Mouse (Mus musculus) heart, embryonic 11.5 days (tissue): ENCODE results near the gene Fam104a. TPM values are rescaled to one million over a fixed set of nuclear protein-coding genes. Genes with fewer than 3 reads are reported as not detected.

Source experiments
- ATAC-seq: fragments of 200-750 bp; cut with Nextera tagmentation; replicated peaks from 2 replicates; pipeline ENCODE4 v1.8.0; 2017; ENCODE audit warnings: moderate library complexity; ENCODE audit not compliant: insufficient number of reproducible peaks, low FRiP score, low TSS enrichment
- H3K27ac ChIP-seq: fragments of 300-500 bp; sonication (generic); 2 replicates; pipeline ENCODE4 v1.5.1; 2014; ENCODE audit warnings: mild to moderate bottlenecking, low read depth, low read length
- H3K27me3 ChIP-seq: fragments of 300-500 bp; sonication (generic); 2 replicates; pipeline ENCODE4 v1.6.1; 2014; ENCODE audit warnings: mild to moderate bottlenecking, low read length, mixed read lengths; ENCODE audit not compliant: control insufficient read depth, insufficient read depth
- H3K36me3 ChIP-seq: fragments of 300-500 bp; sonication (generic); 2 replicates; pipeline ENCODE4 v1.6.1; 2014; ENCODE audit warnings: mild to moderate bottlenecking, low read length, moderate library complexity, mixed read lengths; ENCODE audit not compliant: control insufficient read depth, insufficient read depth
- H3K4me1 ChIP-seq: fragments of 300-500 bp; sonication (generic); 2 replicates; pipeline ENCODE4 v1.6.1; 2014; ENCODE audit warnings: low read length; ENCODE audit not compliant: control insufficient read depth, insufficient read depth
- H3K4me2 ChIP-seq: fragments of 300-500 bp; sonication (generic); 2 replicates; pipeline ENCODE4 v1.6.1; 2014; ENCODE audit warnings: mild to moderate bottlenecking, moderate library complexity
- H3K4me3 ChIP-seq: fragments of 300-500 bp; sonication (generic); 2 replicates; pipeline ENCODE4 v1.5.1; 2014; ENCODE audit warnings: low read depth, low read length
- H3K9ac ChIP-seq: fragments of 300-500 bp; sonication (generic); 2 replicates; pipeline ENCODE4 v1.6.1; 2014; ENCODE audit warnings: mild to moderate bottlenecking, low read depth, low read length, moderate library complexity
- H3K9me3 ChIP-seq: fragments of 300-500 bp; sonication (generic); replicated peaks from 2 replicates; pipeline ENCODE4 v1.6.1; 2016; ENCODE audit warnings: low read length; ENCODE audit not compliant: control insufficient read depth
- WGBS: fragments of 180-500 bp; shearing (Covaris S2); extraction: QIAGEN DNeasy Blood & Tissue Kit; methylation state at CpG from one replicate; pipeline ENCODE4 v1.1.7; 2014; ENCODE audit not compliant: insufficient replicate concordance; 5-methylcytosine and 5-hydroxymethylcytosine counted together
- polyA plus RNA-seq: library from polyadenylated mRNA; unstranded; fragments of >200 nt; fragmentation: Nextera tagmentation; extraction: Ambion mirVana; gene quantifications from 2 replicates; pipeline ENCODE4 v1.2.1, GENCODE M21; 2014

The Fam104a gene
- 53.1 and 54.7 TPM in 2 replicates for polyA plus RNA-seq

- Histone ChIP-seq H3K4me3 (peak within 1 kb of the TSS; percentile 85), H3K9me3 (no peaks in the 10 kb centered on the region), H3K4me2 (peak within 1 kb of the TSS; percentile 76), H3K27ac (peak within 1 kb of the TSS; percentile 98), H3K36me3 (peaks cover 16% of the 10 kb centered on the region), H3K4me1 (peaks cover 32% of the 10 kb centered on the region), H3K9ac (peak within 1 kb of the TSS; percentile 89), H3K27me3 (no peaks in the 10 kb centered on the region)
- under 1% methylated on average over 70 of the region's 73 CpGs for WGBS
- peak; percentile 88 for ATAC-seq
These were observed at the start of gene Fam104a, which contains the start of gene D11Wsu47e for GRCm38 (mm10) chr11:113683957-113684706. Fam104a (minus strand) TSS chr11:113684155. D11Wsu47e (plus strand) TSS chr11:113684412.

DNA sequence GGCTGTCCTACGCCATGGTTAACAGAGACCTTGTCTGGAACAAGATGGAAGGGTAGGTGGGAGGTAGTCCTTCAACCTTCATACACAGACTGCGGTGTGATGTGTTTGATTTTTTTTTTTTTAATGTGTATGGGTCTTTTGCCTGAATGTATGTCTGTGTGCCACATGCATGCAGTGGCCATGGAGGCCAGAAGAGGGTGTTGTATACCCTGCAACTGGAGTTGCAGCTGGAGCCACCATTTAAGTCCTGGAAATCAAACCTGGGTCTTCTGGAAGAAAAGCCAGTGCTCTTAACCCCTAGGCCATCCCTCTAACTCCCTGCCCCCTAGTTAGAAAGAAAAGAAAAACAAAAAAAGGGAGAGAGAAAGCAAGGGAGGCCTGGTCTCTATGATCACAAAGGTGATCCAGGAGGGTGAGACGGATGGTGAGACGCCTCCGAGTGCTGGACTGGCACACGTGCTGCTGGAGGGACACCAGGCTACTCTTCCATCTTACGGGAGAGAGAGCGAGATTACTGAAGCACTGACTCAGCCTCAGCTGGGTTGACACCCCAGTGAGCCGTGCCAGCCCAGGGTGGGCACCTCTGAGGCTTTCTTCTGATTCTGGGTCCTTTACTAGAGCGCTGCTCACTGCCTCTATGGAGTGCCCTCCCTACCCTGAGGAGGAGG, 48.1 kb upstream of the Fam104a start:
- Histone ChIP-seq H3K4me1 (peaks cover 35% of the 10 kb centered on the region), H3K4me3 (no peak overlapping the region), H3K36me3 (peaks cover 13% of the 10 kb centered on the region), H3K9ac (no peak overlapping the region), H3K27ac (no peak overlapping the region), H3K9me3 (no peaks in the 10 kb centered on the region), H3K4me2 (no peak overlapping the region), H3K27me3 (no peaks in the 10 kb centered on the region)
- ATAC-seq, result no peak
- 91% methylated on average over 10 of the region's 10 CpGs for WGBS

- WGBS, result 58% methylated on average over 3 of the region's 3 CpGs
These were observed 46.9 kb upstream of the Fam104a start for GRCm38 (mm10) chr11:113730879-113731278.

GRCm38 (mm10) chr11:113729917-113730316, 46.0 kb upstream of the Fam104a start:
- no peaks in the 10 kb centered on the region for H3K9me3 ChIP-seq
- no peak overlapping the region for H3K4me2 ChIP-seq
- H3K36me3 ChIP-seq, result peaks cover 19% of the 10 kb centered on the region
- WGBS, result 53% methylated on average over 8 of the region's 8 CpGs
- no peak overlapping the region for H3K27ac ChIP-seq
- no peaks in the 10 kb centered on the region for H3K27me3 ChIP-seq
- no peak overlapping the region for H3K4me3 ChIP-seq
- ATAC-seq, result no peak
- peaks cover 25% of the 10 kb centered on the region for H3K4me1 ChIP-seq
- no peak overlapping the region for H3K9ac ChIP-seq

More at GRCm38 (mm10) chr11:113730879-113731278, 46.9 kb upstream of the Fam104a start:
- H3K36me3 ChIP-seq, result peaks cover 19% of the 10 kb centered on the region
- H3K4me3 ChIP-seq, result no peak overlapping the region
- no peak overlapping the region for H3K27ac ChIP-seq
- ATAC-seq, result no peak
- H3K9ac ChIP-seq, result no peak overlapping the region
- H3K4me2 ChIP-seq, result no peak overlapping the region
- no peaks in the 10 kb centered on the region for H3K27me3 ChIP-seq
- H3K9me3 ChIP-seq, result no peaks in the 10 kb centered on the region
- peaks cover 30% of the 10 kb centered on the region for H3K4me1 ChIP-seq

DNA sequence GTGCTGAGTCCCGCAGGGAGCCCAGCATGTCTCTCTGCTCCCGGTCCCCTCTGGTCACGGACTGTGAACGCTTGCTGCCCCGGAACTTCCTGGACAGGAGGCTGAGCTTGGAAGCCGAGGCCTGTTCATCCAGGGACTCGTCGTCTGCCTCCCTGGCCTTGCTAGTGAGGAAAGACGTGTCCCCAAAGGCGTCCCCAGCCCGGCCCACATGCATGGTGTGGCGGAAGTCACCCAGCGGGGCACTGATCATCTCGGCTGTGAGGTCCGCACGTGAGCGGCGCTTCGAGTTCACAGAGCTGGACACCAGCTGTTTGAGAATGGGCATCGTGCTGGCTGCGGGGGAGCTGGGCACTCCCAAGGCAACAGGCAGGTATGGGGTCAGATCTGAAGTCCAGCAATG, 45.3 kb upstream of the Fam104a start:
- Histone ChIP-seq H3K27ac (no peak overlapping the region), H3K4me3 (no peak overlapping the region), H3K36me3 (peaks cover 19% of the 10 kb centered on the region), H3K4me2 (no peak overlapping the region), H3K9me3 (no peaks in the 10 kb centered on the region), H3K27me3 (no peaks in the 10 kb centered on the region), H3K9ac (no peak overlapping the region), H3K4me1 (peaks cover 21% of the 10 kb centered on the region)
- 87% methylated on average over 21 of the region's 21 CpGs for WGBS
- ATAC-seq, result no peak

- no peak overlapping the region for H3K9ac ChIP-seq
- H3K27ac ChIP-seq, result no peak overlapping the region
- H3K4me2 ChIP-seq, result no peak overlapping the region
- H3K4me3 ChIP-seq, result no peak overlapping the region
- ATAC-seq, result no peak
- H3K9me3 ChIP-seq, result no peaks in the 10 kb centered on the region
- WGBS, result 80% methylated on average over 6 of the region's 6 CpGs
- no peaks in the 10 kb centered on the region for H3K27me3 ChIP-seq
- H3K4me1 ChIP-seq, result peaks cover 8% of the 10 kb centered on the region
- H3K36me3 ChIP-seq, result peaks cover 19% of the 10 kb centered on the region
These were observed 44.0 kb upstream of the Fam104a start for GRCm38 (mm10) chr11:113727992-113728391.

DNA sequence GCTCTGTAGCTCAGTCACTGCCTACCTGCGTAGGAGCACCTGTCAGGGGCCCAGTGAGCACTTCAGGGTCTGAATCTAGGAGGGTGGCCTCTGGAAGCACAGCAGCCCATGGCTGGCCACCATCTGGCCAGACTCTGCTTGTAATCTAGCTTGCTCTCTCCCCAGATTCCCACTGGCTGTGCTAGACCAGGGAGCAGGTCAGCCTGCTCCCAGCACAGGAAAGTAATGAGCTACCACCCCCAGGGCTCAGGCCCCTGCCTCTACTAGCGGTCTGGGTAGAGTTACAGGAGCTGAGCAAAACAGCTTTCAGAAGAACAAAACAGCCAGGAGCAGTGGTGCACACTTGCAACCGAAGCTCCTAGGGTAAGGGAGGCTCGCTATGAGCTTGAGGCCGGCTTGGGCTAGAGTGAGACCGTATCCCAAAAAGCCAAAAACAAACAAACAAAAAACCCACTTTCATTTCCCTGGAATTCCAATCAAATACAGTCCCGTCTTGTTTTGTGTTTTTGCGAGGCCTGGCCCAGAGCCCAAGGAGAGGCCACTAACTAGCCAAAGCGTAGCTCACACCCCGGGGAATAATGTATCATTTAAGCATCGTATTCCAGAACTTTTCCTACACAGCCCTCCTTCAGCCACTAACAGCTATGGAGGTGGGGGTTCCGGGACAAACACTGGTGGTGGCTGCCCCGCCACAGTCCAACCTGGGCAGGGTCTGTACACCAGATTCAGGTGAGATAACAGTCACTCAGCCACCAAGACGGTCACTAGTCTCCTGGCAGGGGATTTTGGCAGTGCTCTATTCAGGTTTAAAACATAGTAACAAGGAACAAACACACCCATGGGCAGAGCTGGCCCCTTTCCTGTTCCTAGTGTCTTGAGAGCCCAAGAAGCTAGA, 43.3 kb upstream of the Fam104a start:
- Histone ChIP-seq H3K36me3 (peaks cover 19% of the 10 kb centered on the region), H3K9me3 (no peaks in the 10 kb centered on the region), H3K27ac (no peak overlapping the region), H3K4me2 (no peak overlapping the region), H3K4me1 (peaks cover 6% of the 10 kb centered on the region), H3K9ac (no peak overlapping the region), H3K27me3 (no peaks in the 10 kb centered on the region), H3K4me3 (no peak overlapping the region)
- no peak for ATAC-seq
- WGBS, result 88% methylated on average over 14 of the region's 14 CpGs
